Comparison of ENCODE assay signal across 9 mouse cellular contexts in genomic region chr19:3414268-3414733, GRCm38 (mm10). TPM values are rescaled to one million over a fixed set of nuclear protein-coding genes. Genes with fewer than 3 reads are reported as not detected.
A peak's percentile ranks its signal among the peaks of the same experiment; 100 is the strongest.
DNase-seq lines count a peak whose midpoint lies in the region; ATAC-seq and TF ChIP-seq lines count a peak whose summit lies in the region.
"Had no signal": no experiment of that assay in that cellular context is flagged by ENCODE, and none has a peak within 500 bp of the region (broad histone marks: within the 10 kb centered on the region; RNA-seq: fewer than 3 reads in every experiment).

Gal (minus strand) TSS chr19:3414544.

- peaks cover 7% of the 10 kb centered on the region for H3K4me1 ChIP-seq in spleen, adult 2 months (ENCODE audit: control insufficient read depth, insufficient read depth, insufficient read length)
- H3K4me1 ChIP-seq in forebrain, embryonic 10.5 days = peaks cover 10% of the 10 kb centered on the region
- no peaks in the 10 kb centered on the region for H3K4me1 ChIP-seq in hindbrain, embryonic 14.5 days (replicated peaks; ENCODE audit: control insufficient read depth, insufficient read depth, low read length)
- peaks cover 5% of the 10 kb centered on the region; the same call in 1 of the 2 replicates for H3K4me1 ChIP-seq in liver, postnatal 0 days (ENCODE audit: insufficient read depth)
- H3K4me1 ChIP-seq in olfactory bulb, adult 2 months (ENCODE audit: control insufficient read depth, insufficient read depth, low read length) = peaks cover 12% of the 10 kb centered on the region

- no peak for ATAC-seq in hindbrain, embryonic 14.5 days (ENCODE audit: low FRiP score)
- no peak; the same call in 1 of the 2 replicates for ATAC-seq in liver, postnatal 0 days
- no peak for ATAC-seq in cerebellum, adult (ENCODE audit: insufficient number of reproducible peaks, low FRiP score, low TSS enrichment)

- no peaks in the 10 kb centered on the region for H3K36me3 ChIP-seq in spleen, adult 2 months (ENCODE audit: control insufficient read depth, insufficient read depth, low read length)
- H3K36me3 ChIP-seq in forebrain, embryonic 10.5 days (replicated peaks) = no peaks in the 10 kb centered on the region
- H3K36me3 ChIP-seq in hindbrain, embryonic 14.5 days (replicated peaks; ENCODE audit: control insufficient read depth, insufficient read depth) = no peaks in the 10 kb centered on the region
- no peaks in the 10 kb centered on the region for H3K36me3 ChIP-seq in liver, postnatal 0 days (replicated peaks; ENCODE audit: insufficient read depth, low read length)

- no peak for DNase-seq in spleen, adult 2 months (ENCODE audit: low read depth in 1 of 2, low spot score in 2 of 2)
- no peak for DNase-seq in spleen, postnatal 36 days (ENCODE audit: low spot score in 2 of 2)
- DNase-seq in forebrain, embryonic 10.5 days (ENCODE audit: extremely low spot score, low spot score) = no peak
- DNase-seq in hindbrain, embryonic 14.5 days (ENCODE audit: low spot score) = peak; percentile 34
- DNase-seq in liver, postnatal 0 days = peak; percentile 26
- no peak for DNase-seq in cerebellum, postnatal 36 days

- WGBS in spleen, adult 2 months = 5% methylated on average over 37 of the region's 37 CpGs
- WGBS in forebrain, embryonic 10.5 days = 5% methylated on average over 37 of the region's 37 CpGs
- 4% methylated on average over 37 of the region's 37 CpGs for WGBS in hindbrain, embryonic 14.5 days
- WGBS in liver, postnatal 0 days (ENCODE audit: insufficient replicate concordance) = 3% methylated on average over 37 of the region's 37 CpGs
- WGBS in olfactory bulb, adult 2 months = 6% methylated on average over 37 of the region's 37 CpGs

- H3K9ac ChIP-seq in hindbrain, embryonic 14.5 days = peak within 1 kb of the TSS; percentile 5; the same call in 1 of the 2 replicates
- H3K9ac ChIP-seq in liver, postnatal 0 days (replicated peaks) = 0 out of 2 replicates have a peak within 1 kb of the TSS, but pooled peaks have one; percentile 16

- TF ChIP-seq POLR2A in spleen, adult 2 months (IDR thresholded peaks at IDR 0.05; ENCODE audit: low read depth, low read length) = no peak
- TF ChIP-seq POLR2A in olfactory bulb, adult 2 months (IDR thresholded peaks at IDR 0.05; ENCODE audit: insufficient read depth, low read depth, low read length) = no peak

- H3K27me3 ChIP-seq in spleen, adult 2 months (ENCODE audit: control insufficient read depth, insufficient read depth, low read length) = peaks cover 9% of the 10 kb centered on the region; the same call in 1 of the 2 replicates
- H3K27me3 ChIP-seq in forebrain, embryonic 10.5 days (ENCODE audit: poor library complexity, severe bottlenecking) = peaks cover 48% of the 10 kb centered on the region
- H3K27me3 ChIP-seq in hindbrain, embryonic 14.5 days (ENCODE audit: control insufficient read depth, insufficient read depth, low read length) = peaks cover 29% of the 10 kb centered on the region
- H3K27me3 ChIP-seq in liver, postnatal 0 days (ENCODE audit: insufficient read depth, low read length) = peaks cover 36% of the 10 kb centered on the region

- no peak for TF ChIP-seq CTCF in spleen, adult 2 months (IDR thresholded peaks at IDR 0.05; ENCODE audit: extremely low read depth, insufficient read depth, insufficient read length, insufficient replicate concordance)
- TF ChIP-seq CTCF in liver, postnatal 0 days (IDR thresholded peaks at IDR 0.05; ENCODE audit: low read depth) = no peak
- no peak for TF ChIP-seq CTCF in olfactory bulb, adult 2 months (IDR thresholded peaks at IDR 0.05; ENCODE audit: insufficient read depth, low read depth, low read length)

- H3K9me3 ChIP-seq in forebrain, embryonic 10.5 days = peaks cover 7% of the 10 kb centered on the region; the same call in 1 of the 2 replicates
- H3K9me3 ChIP-seq in hindbrain, embryonic 14.5 days (ENCODE audit: control insufficient read depth, low read length) = no peaks in the 10 kb centered on the region
- no peaks in the 10 kb centered on the region for H3K9me3 ChIP-seq in liver, postnatal 0 days (ENCODE audit: low read length)

- H3K4me3 ChIP-seq in spleen, adult 2 months (ENCODE audit: extremely low read depth, insufficient read depth, insufficient read length) = peak within 1 kb of the TSS; percentile 2; the same call in 1 of the 2 replicates
- H3K4me3 ChIP-seq in forebrain, embryonic 10.5 days = peak within 1 kb of the TSS; percentile 48
- H3K4me3 ChIP-seq in hindbrain, embryonic 14.5 days (replicated peaks; ENCODE audit: low read length) = peak within 1 kb of the TSS; percentile 20
- H3K4me3 ChIP-seq in liver, postnatal 0 days (ENCODE audit: low read depth, low read length) = peak within 1 kb of the TSS; percentile 31
- H3K4me3 ChIP-seq in olfactory bulb, adult 2 months (ENCODE audit: insufficient read depth, low read depth, low read length) = peak within 1 kb of the TSS; percentile 13; the same call in 1 of the 2 replicates
- H3K4me3 ChIP-seq: myocyte had no signal

- H3K27ac ChIP-seq in spleen, adult 2 months (ENCODE audit: insufficient read depth, low read length) = no peak within 1 kb of the TSS
- H3K27ac ChIP-seq in forebrain, embryonic 10.5 days = no peak within 1 kb of the TSS
- H3K27ac ChIP-seq in hindbrain, embryonic 14.5 days = no peak within 1 kb of the TSS
- H3K27ac ChIP-seq in liver, postnatal 0 days (ENCODE audit: low read depth) = no peak within 1 kb of the TSS
- H3K27ac ChIP-seq in olfactory bulb, adult 2 months (ENCODE audit: insufficient read depth, low read depth, low read length) = no peak within 1 kb of the TSS

- peak within 1 kb of the TSS; percentile 42 for H3K4me2 ChIP-seq in hindbrain, embryonic 14.5 days (replicated peaks)
- H3K4me2 ChIP-seq in liver, postnatal 0 days (ENCODE audit: low read depth, low read length) = peak within 1 kb of the TSS; percentile 49

- no peak for TF ChIP-seq EP300 in liver, postnatal 0 days (IDR thresholded peaks at IDR 0.05; ENCODE audit: low read depth)

RNA-seq across cellular contexts. Expression of gene Gal, which starts in this region (rescaled TPM):
- polyA plus RNA-seq in spleen, adult 2 months (2012; rRNA removed) = 13.1 and 22.2 TPM in 2 replicates
- 0.54 and 0.81 TPM in 2 replicates for polyA plus RNA-seq in forebrain, embryonic 10.5 days (2016; fragmentation: Nextera tagmentation; extraction: Ambion mirVana)
- polyA plus RNA-seq in hindbrain, embryonic 14.5 days (2014; fragmentation: Nextera tagmentation; extraction: Ambion mirVana) = 16.2 and 22.4 TPM in 2 replicates
- polyA plus RNA-seq in liver, postnatal 0 days (2015; fragmentation: Nextera tagmentation; extraction: Ambion mirVana) = 0.14 TPM in 1 of 2 replicates, not detected in the other
- polyA plus RNA-seq in olfactory bulb, adult 2 months (2012; ENCODE audit: insufficient read depth, insufficient read length, low replicate concordance, missing spikeins) = not detected in 2 replicates
- polyA plus RNA-seq: myocyte had no signal

Comparison
In these comparisons a context has a peak if more than half of its experiments do, and no peak if none do; other contexts are left out.
1. Peak in DNase-seq, H3K4me3 ChIP-seq, H3K9ac ChIP-seq and H3K4me2 ChIP-seq in liver, postnatal 0 days; RNA of the gene not detected or under 1 TPM.